Mouse (Mus musculus): Measurements from ENCODE around the gene Gpr87.

- TF ChIP-seq CTCF (IDR thresholded peaks at IDR 0.05; ENCODE audit: insufficient read depth, low read length) (peak; percentile 47; the same call in 1 of the 2 replicates), POLR2A (IDR thresholded peaks at IDR 0.05; ENCODE audit: borderline replicate concordance, extremely low read depth, low read depth, low read length) (no peak)
Measured at GRCm38 (mm10) chr3:59208650-59209548, 14.0 kb upstream of the Gpr87 start.
